Mouse (Mus musculus) hindbrain, embryonic 16.5 days (tissue): Measurements from ENCODE around the gene Msi2. TPM values are rescaled to one million over a fixed set of nuclear protein-coding genes. Genes with fewer than 3 reads are reported as not detected.

ENCODE experiments used
- ATAC-seq: fragments of 200-750 bp; cut with Nextera tagmentation; 2 replicates; pipeline ENCODE4 v1.8.0; 2017; ENCODE audit warnings: moderate TSS enrichment, moderate library complexity
- H3K27ac ChIP-seq: fragments of 300-500 bp; sonication (generic); 2 replicates; pipeline ENCODE4 v1.5.1; 2014; ENCODE audit warnings: low read depth, mild to moderate bottlenecking, control low read depth, low read length, moderate library complexity
- H3K27me3 ChIP-seq: fragments of 300-500 bp; sonication (generic); replicated peaks from 2 replicates; pipeline ENCODE4 v1.6.1; 2014; ENCODE audit warnings: low read length; ENCODE audit not compliant: control insufficient read depth, insufficient read depth
- H3K36me3 ChIP-seq: fragments of 300-500 bp; sonication (generic); 2 replicates; pipeline ENCODE4 v1.6.1; 2014; ENCODE audit warnings: mild to moderate bottlenecking, low read length, moderate library complexity, mixed read lengths; ENCODE audit not compliant: control insufficient read depth, insufficient read depth
- H3K4me1 ChIP-seq: fragments of 300-500 bp; sonication (generic); 2 replicates; pipeline ENCODE4 v1.6.1; 2014; ENCODE audit warnings: low read depth, low read length; ENCODE audit not compliant: control insufficient read depth, insufficient read depth
- H3K4me2 ChIP-seq: fragments of 300-500 bp; sonication (generic); 2 replicates; pipeline ENCODE4 v1.6.1; 2014; ENCODE audit warnings: mild to moderate bottlenecking, low read length, control low read depth, moderate library complexity
- H3K4me3 ChIP-seq: fragments of 300-500 bp; sonication (generic); 2 replicates; pipeline ENCODE4 v1.5.1; 2014; ENCODE audit warnings: mild to moderate bottlenecking, low read length, control low read depth, moderate library complexity
- H3K9ac ChIP-seq: fragments of 300-500 bp; sonication (generic); 2 replicates; pipeline ENCODE4 v1.6.1; 2014; ENCODE audit warnings: low read depth, mild to moderate bottlenecking, control low read depth, low read length, moderate library complexity
- H3K9me3 ChIP-seq: fragments of 300-500 bp; sonication (generic); 2 replicates; pipeline ENCODE4 v1.6.1; 2014; ENCODE audit warnings: mild to moderate bottlenecking, low read length, moderate library complexity; ENCODE audit not compliant: control insufficient read depth
- WGBS: fragments of 180-500 bp; shearing (Covaris S2); extraction: QIAGEN DNeasy Blood & Tissue Kit; methylation state at CpG from one replicate; pipeline ENCODE4 v1.1.7; 2014; 5-methylcytosine and 5-hydroxymethylcytosine counted together
- microRNA-seq: library from miRNA; unstranded; fragments of <30 nt; microRNA quantifications from one replicate; pipeline ENCODE4, GENCODE M21; 2017
- polyA plus RNA-seq: library from polyadenylated mRNA; unstranded; fragments of >200 nt; fragmentation: Nextera tagmentation; extraction: Ambion mirVana; gene quantifications from 2 replicates; pipeline ENCODE4 v1.2.1, GENCODE M21; 2015

The Msi2 gene
- polyA plus RNA-seq, 1 experiment from 2014 or later = 31.0 TPM

DNA sequence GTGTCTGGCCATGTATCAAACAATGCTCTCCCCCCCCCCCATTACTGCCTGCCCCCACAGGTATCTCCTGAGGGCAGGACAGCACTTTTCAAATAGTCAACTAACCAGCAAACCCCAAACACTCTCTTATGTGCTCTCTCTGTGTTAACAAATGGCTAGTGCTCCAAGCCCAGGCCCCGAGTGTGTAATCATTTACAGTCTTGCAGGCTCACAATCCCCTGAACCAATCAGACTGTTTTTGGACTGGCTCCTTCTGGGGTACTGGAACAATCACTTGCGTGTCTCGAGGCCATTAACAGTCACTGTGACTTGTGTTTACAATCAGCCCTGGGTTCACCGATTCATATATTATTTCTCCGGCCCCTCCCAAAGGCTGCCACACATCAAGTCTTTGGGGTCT lies 423.0 kb downstream of the Msi2 start:
- H3K4me3 ChIP-seq = no peak overlapping the region
- WGBS = 45% methylated on average over 5 of the region's 5 CpGs
- ATAC-seq = no peak
- H3K4me1 ChIP-seq = peaks cover 10% of the 10 kb centered on the region
- H3K9ac ChIP-seq = no peak overlapping the region
- H3K36me3 ChIP-seq = no peaks in the 10 kb centered on the region
- no peaks in the 10 kb centered on the region for H3K9me3 ChIP-seq
- no peaks in the 10 kb centered on the region for H3K27me3 ChIP-seq
- H3K4me2 ChIP-seq = no peak overlapping the region
- H3K27ac ChIP-seq = no peak overlapping the region

DNA sequence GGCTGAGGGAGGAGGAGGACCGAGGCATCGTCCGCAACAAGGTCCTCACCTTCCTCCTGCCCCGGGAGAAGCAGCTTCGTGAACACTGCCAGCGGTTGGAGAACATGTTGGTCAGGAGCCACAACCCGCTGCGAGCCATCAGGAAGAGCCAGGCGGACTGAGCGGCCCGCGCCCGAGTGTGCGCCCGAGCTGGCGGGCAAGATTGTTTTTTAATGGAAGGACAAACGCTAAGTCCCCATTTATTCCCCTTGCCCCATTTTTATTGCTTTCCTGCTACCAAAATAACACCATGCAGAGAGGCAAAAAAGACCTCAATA lies 424.0 kb downstream of the Msi2 start:
- Histone ChIP-seq H3K27ac (peak overlapping the region; percentile 24; the same call in 1 of the 2 replicates), H3K9me3 (no peaks in the 10 kb centered on the region), H3K4me1 (peaks cover 10% of the 10 kb centered on the region), H3K4me3 (peak overlapping the region; percentile 8; the same call in 1 of the 2 replicates), H3K4me2 (peak overlapping the region; percentile 54), H3K36me3 (no peaks in the 10 kb centered on the region), H3K27me3 (no peaks in the 10 kb centered on the region), H3K9ac (peak overlapping the region; percentile 54)
- ATAC-seq = no peak
- WGBS = 27% methylated on average over 17 of the region's 17 CpGs

DNA sequence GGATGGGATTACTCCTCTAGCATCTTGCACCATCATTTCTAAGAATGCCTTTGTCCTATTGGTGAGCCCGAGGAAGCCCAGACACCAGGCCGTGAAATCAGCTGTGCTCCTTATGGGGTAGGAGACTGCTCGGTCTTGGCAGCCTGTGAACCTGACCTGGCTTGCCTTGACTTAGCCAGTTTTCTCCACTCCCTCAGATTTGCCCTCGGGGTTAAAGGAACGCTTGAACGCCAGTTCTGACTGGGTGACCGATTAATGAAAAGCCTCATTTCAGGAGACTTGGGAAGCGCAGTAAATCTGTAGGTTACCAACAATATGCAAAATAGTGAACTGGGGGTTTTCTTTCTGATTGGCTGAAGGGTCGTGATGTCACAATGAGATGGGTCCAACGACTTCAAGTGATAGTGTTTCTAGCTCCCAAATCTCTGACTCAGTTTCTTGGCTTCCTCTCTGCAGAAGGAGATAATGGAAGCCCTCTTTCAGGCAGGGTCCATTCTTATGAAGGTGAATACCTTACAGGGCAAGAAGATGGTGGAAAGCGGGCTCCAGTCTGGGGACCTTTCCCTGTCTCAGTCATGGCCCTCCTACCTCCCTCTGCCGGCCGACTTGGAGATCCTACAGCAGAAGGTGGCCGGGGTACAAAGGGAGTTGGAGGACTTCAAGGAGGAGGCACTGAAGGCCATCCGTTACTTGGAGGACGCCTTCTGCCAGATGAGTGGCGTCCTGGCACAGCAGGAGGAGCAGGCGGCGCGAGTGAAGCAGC lies 424.5 kb downstream of the Msi2 start, which contains the start of gene Ccdc182:
TSS of gene Ccdc182 (plus strand) at position 428 of the 763 bp plus-strand sequence.
- no peak for ATAC-seq
- no peaks in the 10 kb centered on the region for H3K27me3 ChIP-seq
- no peaks in the 10 kb centered on the region for H3K36me3 ChIP-seq
- H3K4me1 ChIP-seq = peaks cover 14% of the 10 kb centered on the region
- peak within 1 kb of the TSS; percentile 24; the same call in 1 of the 2 replicates for H3K27ac ChIP-seq
- no peaks in the 10 kb centered on the region for H3K9me3 ChIP-seq
- H3K9ac ChIP-seq = peak within 1 kb of the TSS; percentile 54
- H3K4me2 ChIP-seq = peak within 1 kb of the TSS; percentile 54
- peak within 1 kb of the TSS; percentile 8; the same call in 1 of the 2 replicates for H3K4me3 ChIP-seq
- WGBS = 29% methylated on average over 20 of the region's 20 CpGs

DNA sequence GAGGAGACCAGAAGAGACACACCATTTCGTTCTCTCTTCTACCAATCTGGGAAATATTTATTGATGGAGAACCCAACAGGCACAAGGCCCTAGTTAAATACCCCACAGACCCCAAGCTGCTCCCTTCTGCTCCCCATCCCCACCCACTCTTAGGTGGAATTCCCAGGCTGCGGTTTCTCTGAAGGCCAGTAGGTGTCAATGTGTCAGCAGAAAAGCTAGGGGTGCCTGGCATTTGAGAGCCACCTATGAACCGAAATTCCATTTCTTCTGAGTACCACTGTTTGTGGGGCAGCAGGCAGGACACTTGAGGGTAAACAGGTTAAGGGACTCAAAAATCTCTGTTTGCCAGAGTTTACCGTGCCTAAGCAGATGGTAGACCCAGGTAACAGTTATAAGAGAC lies 426.6 kb downstream of the Msi2 start:
- no peak overlapping the region for H3K4me2 ChIP-seq
- H3K36me3 ChIP-seq = no peaks in the 10 kb centered on the region
- 32% methylated on average over 4 of the region's 4 CpGs for WGBS
- H3K27me3 ChIP-seq = no peaks in the 10 kb centered on the region
- no peaks in the 10 kb centered on the region for H3K9me3 ChIP-seq
- ATAC-seq = no peak
- H3K27ac ChIP-seq = no peak overlapping the region
- no peak overlapping the region for H3K4me3 ChIP-seq
- peaks cover 18% of the 10 kb centered on the region for H3K4me1 ChIP-seq
- no peak overlapping the region for H3K9ac ChIP-seq

DNA sequence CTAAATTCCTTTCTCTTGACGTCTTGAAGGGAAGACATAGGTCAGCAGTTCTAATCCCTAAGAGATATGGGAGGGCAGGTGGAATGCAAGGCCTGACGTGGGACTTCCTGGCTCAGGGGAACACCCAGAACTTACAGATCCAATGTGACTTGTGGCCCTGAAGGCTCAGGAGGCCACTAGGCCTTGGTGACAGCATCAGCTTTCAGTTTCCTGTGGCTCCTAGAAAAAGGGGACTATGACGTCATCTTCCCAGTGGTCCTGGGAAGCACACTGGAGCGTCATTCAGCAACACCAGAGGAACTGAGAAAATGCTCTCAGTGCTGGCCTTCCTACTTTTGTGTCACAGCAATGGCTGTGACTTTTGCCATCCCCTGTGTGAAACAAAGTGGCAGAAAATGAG lies 427.1 kb downstream of the Msi2 start:
- no peak overlapping the region for H3K4me3 ChIP-seq
- no peak for ATAC-seq

More for the DNA sequence above, 427.1 kb downstream of the Msi2 start:
- H3K9me3 ChIP-seq = no peaks in the 10 kb centered on the region
- 67% methylated on average over 4 of the region's 4 CpGs for WGBS
- no peak overlapping the region for H3K9ac ChIP-seq
- H3K36me3 ChIP-seq = no peaks in the 10 kb centered on the region
- H3K27ac ChIP-seq = no peak overlapping the region
- peaks cover 18% of the 10 kb centered on the region for H3K4me1 ChIP-seq
- H3K27me3 ChIP-seq = no peaks in the 10 kb centered on the region
- H3K4me2 ChIP-seq = no peak overlapping the region

Small RNAs within 50 kb of the gene (microRNA-seq; reads per million reads assigned to microRNA genes)
- 2.1 reads per million, percentile 2 among the genes with 10 or more reads in this experiment for gene Mir378b

Other genes starting within 250 kb of the Msi2 start
- gene Akap1, start 146.1 kb upstream of the Msi2 start, polyA plus RNA-seq = 28.5 and 33.2 TPM in 2 replicates
- 38.4 and 40.0 TPM in 2 replicates for gene Scpep1, start 237.0 kb upstream of the Msi2 start, polyA plus RNA-seq
- not detected in 2 replicates for gene Elobl, start 248.4 kb upstream of the Msi2 start, polyA plus RNA-seq